Mouse (Mus musculus) right cerebral cortex, postnatal 14 days (tissue): ENCODE results near the gene Cmtm2a.
"Not testable (repeated sequence)": the region's sequence is repeated elsewhere in the genome, so short reads cannot be mapped to it uniquely, and the experiment has no call there.

Experiments
- DNase-seq: peaks from one replicate; pipeline ENCODE4 v3.0.0; 2022

Gene Cmtm2a

DNA sequence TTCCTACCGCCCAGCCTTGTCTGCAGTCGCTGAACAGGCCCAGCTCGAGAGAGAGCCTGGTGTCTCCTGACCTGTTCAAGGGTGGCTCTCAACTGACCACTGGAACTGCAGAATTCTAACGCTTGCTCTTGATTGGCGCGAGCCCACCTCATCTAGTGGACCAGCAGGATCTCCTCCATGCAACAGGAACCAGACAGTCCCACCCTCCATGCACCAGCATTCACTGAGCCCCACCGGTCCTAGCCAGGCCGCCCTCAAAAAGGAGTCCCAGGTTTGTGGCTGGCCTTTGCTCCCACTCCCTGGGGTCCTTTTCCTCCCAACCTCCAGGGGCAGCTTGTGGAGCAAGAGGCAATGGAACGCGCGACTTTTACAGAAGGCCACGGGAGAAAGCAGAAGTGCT, at the start of gene Cmtm2a:
TSS of gene Cmtm2a (minus strand) at position 101 of the 400 bp plus-strand sequence.
- DNase-seq: not testable (repeated sequence)

DNA sequence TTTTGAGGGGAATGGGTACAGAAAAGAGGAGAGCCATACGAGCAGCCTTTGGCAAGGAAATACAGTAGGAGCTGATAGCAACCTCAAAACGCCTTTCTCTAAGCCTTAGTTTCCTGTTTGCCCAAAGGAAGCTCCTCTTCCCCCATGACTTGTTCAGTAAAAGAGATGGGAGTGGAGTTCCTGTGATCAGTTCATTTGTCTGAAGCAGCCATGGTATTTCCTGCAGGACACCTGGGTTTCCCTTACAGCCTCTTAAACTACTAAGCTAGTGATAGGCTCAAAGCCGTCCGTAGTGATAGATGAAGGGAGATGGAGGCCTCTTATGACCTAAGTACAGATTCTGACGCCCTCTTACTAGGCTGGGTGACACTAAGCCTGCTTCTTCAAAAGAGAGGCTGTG, 49.4 kb upstream of the Cmtm2a start:
- DNase-seq: no peak

DNA sequence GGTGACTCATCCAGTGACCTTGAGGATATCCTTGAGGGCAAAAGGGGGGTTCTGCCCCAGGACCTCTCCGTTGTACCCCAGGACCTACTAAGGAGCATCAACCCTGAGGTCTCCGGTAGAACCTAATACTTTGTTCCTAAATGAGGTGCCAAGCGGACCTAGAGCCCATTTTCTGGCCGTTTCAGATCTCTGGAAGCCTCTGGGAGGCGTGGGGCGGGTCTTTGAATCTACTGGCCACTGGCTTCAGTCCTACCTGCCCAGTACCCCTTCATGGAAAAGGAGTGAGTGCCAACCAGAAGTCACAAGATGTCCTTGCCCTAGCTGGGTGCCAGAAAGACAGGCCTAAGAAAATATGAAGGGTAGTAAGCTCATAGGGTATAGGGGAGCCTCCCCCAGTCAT, 48.7 kb upstream of the Cmtm2a start:
- DNase-seq: no peak

DNA sequence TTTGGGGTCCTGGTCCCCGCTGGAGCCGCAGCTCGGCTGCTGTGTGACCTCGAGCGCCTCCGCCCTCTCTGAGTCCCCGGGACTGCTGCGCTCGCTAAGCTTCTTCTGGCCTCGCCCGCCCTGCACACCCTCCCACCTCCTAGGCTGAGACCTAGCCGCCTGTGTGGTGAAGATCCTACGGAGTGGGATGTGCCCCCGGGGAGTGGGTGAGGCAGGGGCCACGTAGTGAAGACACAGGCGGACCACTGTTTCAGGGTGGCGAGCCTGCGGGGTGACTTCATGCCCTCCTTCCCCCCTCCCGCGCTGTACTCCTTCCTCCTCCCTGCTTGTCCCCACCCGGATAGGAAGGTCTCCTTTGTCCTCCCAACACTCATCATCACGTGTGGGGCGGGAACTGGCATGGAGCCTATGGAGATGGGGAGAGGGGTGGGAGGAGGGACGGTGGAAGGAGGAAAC, 48.2 kb upstream of the Cmtm2a start:
- peak; percentile 54 for DNase-seq

DNA sequence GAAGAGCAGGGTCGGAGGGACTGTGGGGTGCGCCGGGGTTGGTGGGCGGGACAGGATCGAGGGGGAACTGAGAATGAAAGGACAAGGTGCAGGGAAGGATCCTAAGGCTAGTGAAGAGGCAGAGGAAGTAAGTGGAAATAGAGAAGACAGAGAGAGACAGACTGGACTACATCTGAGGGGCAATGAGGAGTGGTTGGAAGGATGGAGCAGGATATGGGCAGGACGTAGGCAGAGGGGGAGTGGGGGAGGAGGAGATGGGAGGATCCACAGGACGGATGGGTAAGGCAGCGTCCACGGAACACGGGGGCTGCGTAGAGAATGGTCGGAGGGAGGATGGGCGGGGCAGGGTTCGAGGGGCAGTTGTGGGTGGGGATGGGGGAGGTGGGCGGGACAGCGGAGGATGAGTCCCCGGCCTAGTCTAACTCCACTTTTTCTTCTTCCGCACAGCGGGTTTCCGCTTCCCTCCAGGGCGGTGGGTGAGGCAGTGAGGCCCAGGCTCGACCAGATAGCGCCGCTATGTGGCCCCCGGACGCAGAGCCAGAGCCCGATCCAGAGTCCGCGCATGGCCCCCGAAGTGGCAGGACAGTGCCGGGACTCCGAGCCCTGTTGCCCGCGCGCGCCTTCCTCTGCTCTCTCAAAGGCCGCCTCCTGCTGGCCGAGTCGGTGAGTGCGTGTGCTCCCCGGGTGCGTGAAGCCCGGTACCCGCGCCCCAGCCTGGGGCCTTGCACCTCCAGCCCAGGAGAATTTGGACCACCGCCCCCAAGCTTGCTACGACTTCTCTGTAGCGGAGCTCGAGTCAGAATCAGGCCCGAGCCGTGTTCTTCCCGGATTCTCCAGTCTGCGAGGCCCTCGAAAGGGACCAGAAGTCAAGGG, 47.5 kb upstream of the Cmtm2a start:
- DNase-seq: peak; percentile 74

DNA sequence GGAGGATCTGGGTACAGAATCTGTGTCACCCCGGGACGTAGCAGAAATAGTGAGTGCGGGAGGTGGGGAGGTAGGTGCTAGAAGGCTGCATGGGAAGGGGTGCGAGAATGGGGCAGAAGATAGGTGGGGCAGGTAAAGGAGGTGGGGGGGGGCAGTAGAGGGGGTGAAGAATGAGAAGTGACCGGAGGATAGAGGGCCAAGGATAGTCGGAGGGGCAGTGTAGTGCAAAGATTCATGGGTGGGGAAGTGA, 46.9 kb upstream of the Cmtm2a start:
- DNase-seq: no peak

DNA sequence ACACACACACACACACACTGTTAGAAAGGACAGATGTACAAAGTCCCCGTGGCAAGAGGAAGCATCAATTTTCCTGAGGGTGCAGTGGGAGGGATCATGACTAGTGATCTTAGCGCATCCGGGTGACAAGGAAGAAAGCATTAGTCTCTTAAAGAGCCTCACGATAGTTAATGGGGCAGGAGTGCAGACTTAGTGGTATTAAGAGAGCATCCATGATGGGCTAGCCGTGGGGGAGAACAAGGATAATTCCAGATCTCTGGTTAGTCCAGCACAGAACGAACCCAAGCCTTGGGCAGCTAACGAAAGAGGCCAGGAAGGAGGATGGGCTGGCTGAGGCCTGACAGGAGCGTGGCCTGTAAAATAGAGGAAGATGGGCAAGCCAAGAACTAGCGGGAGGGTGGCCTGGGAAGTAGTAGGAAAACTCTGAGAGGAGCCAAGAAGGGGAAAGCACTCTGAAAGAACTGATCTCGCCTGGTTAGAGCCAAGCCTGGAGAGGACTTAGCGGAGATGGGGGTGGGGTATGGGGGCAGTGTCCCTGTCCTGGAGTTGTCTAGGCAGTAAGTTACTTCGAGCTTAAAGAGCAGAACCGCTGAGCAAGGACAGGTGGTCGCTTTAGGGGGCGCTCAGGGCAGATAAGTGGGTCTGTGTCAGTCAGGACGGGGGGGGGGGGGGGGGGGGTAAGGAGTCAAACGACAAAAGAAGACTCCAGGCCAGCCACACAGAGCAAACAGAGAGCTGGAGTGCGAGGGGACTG, 46.4 kb upstream of the Cmtm2a start, which contains the start of gene Cmtm3:
TSS of gene Cmtm3 (plus strand) at position 182 of the 754 bp plus-strand sequence.
- no peak for DNase-seq

DNA sequence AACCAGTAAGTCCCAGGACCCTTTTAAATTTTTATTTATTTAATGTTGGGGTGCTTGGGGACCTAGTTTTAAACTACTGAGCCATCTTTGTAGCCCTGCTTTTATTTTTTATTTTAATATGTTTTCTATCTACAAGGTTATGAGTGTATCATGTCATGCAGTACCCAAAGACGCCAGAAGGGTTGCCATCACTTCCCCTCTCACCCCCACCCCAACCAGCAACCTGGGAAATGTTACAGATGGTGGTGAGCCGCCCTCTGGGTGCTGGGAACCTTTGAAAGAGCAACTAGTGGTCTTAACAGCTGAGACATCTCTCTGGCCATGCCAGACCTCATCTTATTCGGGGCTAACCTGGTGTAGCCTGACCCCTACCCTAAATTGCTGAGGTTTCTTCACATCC, 44.9 kb upstream of the Cmtm2a start:
- no peak for DNase-seq

DNA sequence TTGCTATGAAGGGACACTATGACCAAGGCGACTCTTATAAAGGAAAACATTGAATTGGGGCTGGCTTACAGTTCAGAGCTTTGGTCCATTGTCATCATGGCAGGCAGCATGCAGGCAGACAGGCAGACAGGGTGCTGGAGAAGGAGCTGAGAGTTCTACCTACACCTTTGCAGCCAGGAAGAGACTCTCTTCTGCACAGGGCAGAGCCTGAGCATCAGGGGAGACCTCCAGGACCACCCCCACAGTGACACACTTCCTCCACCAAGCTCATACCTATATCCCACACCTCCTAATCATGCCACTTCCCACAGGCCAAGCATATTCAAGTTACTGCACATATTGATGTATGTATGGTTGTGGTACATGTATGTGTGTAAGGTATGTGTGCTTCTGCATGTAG, 43.8 kb upstream of the Cmtm2a start:
- DNase-seq: no peak

DNA sequence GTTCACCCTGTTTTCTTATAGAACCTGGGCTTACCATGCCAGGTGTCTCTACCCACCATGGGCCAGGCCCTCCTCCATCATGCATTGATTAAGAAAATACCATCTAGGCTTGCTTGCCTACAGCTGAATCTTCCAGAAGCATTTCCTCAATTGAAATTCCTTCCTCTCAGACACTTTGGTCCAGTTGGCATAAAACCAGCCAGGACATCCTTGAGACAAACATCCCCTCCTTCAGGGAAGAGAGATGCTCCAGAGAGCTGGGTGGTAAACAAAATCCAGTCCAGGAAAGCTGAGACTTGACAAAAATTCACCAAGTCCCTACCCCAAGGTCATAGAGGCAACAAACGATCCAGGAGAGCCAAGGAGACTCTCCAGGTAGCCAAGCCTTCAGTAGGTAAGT, 41.2 kb upstream of the Cmtm2a start:
- no peak for DNase-seq

DNA sequence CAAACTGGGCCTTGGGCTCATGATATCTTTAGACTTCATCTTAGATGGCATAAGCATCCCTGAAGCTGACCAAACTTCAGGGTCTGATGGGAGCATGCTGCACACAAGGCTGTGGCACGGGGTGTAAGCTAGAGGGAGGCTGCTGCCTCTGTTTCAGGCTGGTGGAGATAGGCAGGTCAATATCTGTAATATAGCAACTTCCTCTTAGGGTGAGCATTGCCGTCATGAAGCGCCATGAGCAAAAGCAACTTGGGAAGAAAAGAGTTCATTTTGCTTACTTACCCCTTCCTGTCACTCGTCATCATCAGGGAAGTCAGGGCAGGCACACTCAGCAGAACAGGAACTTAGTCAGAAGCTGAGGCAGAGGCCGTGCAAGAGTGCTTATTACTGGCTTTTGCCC, 40.8 kb upstream of the Cmtm2a start:
- DNase-seq: no peak

DNA sequence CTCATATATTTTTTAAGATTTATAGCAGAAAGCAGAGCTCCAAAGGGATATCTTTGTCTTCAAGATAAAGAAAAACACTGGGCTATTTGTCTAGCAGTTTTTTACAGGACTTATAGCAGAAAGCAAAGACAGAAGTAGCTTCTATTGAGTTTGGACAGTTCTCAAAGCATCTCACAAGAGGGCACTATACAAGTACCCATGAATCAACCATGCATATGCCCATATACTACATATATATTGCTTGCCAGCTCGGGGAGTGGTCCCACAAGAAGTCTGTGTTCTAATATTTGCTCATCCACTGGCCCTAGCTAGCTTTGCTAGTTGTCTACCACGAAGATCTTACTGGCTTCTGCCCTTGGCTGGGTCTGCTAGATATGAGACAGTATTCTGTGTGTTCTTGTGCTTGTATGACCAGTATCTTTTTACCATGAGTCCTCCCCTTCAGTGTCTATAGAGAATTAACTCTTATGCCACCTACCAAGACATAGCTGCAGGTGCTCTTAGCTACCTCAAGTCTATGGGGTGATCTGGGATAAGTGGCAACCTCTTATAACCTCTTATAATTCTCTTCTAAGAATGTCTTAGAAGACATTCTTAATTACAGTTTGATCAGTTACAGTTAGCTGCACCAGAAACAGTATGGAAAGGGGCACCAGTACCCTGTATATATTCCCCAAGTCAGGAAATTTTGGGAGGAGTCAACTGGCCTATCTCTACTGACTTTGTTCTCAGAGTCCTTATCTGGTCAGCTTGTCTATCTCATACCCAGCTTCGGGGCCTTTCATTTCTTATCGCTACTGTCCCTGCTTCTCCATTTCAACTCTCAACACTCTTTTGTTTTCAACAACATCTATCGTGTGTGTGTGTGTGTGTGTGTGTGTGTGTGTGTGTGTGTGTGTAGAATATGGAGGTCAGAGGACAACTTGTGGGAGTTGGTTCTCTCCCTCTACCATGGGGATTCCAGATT, 40.0 kb upstream of the Cmtm2a start:
- no peak for DNase-seq

DNA sequence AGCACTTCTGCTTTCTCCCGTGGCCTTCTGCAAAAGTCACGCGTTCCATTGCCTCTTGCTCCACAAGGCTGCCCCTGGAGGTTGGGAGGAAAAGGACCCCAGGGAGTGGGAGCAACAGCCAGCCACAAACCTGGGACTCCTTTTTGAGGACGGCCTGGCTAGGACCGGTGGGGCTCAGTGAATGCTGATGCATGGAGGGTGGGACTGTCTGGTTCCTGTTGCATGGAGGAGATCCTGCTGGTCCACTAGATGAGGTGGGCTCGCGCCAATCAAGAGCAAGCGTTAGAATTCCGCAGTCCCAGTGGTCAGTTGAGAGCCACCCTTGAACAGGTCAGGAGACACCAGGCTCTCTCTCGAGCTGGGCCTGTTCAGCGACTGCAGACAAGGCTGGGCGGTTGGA, 28.9 kb upstream of the Cmtm2a start, which contains the start of gene Cmtm2b:
TSS of gene Cmtm2b (plus strand) at position 301 of the 400 bp plus-strand sequence.
- DNase-seq: not testable (repeated sequence)

DNA sequence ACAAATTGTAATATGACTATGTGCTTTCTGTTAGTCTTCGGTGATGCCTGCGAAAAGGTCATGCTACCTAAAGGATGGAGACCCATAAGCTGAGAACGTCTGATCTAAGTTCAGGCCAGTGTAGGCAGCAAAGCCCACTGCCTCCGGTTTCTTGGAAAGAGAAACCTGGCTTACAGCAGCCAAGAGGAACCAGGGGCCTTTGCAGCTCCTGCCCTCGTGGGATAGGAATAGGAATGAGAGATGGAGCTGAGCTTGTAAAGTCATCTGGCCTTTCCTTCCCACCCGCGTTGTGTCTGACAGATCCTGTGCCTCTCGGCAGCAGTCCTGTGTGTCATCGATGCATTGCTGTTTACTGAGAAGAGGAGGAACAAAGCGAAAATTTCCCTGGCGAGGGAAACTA, 28.3 kb upstream of the Cmtm2a start, which contains the start of gene Gm11020:
TSS of gene Gm11020 (plus strand) at position 301 of the 400 bp plus-strand sequence.
- DNase-seq: not testable (repeated sequence)

DNA sequence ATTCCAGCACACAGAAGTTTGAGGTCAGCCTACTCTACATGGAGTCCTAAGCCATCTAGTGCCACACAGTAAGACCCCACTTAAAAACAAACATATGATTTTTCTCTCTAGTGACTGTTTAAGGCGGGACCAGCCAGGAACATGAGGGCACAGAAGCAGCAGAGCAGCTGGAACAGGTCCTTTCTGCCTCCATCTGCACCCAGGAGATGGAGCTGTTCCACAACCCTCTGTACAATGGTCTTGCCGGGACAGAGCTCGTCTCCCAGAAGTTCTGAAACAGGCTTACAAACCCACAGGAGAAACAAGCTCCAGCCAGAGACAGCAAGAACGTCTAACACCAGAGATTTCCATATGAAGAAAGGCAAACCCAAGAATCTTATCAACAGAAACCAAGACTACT, 20.3 kb upstream of the Cmtm2a start:
- no peak for DNase-seq

DNA sequence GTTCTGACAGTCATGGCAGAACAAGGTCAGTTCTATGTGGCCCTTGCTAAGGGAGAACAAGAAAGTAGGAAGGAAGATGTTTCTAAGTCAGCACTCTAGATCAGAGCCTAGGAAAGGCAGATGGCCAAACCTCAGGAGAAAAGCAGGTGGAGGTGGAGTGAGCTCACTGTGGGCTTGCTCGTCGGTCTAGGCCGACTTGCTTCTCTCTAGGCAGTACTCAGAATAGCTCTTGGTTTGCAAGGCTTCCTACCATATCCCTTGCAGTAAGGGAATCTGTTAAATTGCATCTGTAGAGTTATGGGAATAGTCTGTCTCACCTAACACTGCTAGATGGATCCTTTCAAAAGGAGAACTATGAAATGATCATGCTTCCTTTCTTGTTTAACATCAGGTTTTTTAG, 19.0 kb upstream of the Cmtm2a start:
- not testable (repeated sequence) for DNase-seq

DNA sequence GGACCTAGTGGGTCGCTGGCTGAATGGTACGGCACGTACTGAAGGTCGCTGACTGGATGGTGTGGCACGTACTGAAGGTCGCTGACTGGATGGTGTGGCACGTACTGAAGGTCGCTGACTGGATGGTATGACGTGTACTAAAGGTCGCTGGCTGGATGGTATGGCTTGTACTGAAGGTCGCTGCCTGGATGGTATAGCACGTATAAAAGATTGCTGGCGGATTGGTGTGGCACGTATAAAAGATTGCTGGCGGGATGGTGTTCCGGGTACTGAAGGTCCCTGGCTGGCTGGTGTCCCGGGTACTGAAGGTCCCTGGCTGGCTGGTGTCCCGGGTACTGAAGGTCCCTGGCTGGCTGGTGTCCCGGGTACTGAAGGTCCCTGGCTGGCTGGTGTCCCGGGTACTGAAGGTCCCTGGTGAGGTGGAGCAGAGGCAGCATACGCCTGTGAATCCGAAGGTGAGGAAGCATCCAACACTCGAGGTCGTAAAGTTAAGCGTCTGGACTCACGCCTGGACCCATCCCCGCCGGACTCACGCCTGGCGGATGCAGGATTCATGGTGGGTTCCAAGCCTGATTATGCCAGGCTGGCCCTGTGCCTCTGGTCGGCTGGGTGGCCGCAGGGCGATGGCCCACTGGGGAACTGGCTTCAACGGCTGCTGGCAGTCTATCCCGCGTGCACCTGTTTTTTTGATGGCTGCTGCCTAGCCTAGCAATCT, 16.6 kb upstream of the Cmtm2a start, which contains the start of the genes Gm45711 and Cmtm1:
TSS of gene Gm45711 (minus strand) at position 641 of the 715 bp plus-strand sequence.
TSS of gene Cmtm1 (minus strand) at position 705 of the 715 bp plus-strand sequence.
- not testable (repeated sequence) for DNase-seq

DNA sequence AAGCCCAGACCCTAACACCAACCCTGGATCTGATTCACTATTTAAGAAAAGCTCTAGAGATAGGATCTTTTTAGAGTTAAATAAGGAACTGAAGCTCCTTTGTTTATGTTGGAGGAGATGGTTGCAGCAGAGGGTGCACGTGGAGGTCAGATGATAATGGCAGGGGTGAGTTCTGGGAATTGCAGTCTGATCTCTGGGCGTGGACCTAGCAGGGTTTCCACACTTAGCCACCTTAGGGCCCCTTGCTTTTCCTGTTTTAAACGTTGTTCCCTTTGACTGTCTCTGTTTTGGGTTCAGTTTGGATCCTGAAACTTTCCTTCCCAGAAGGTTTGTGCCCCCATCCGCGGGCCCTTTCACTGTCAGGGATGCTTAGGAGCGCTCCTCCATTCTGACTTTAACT, 15.4 kb upstream of the Cmtm2a start:
- DNase-seq: not testable (repeated sequence)

DNA sequence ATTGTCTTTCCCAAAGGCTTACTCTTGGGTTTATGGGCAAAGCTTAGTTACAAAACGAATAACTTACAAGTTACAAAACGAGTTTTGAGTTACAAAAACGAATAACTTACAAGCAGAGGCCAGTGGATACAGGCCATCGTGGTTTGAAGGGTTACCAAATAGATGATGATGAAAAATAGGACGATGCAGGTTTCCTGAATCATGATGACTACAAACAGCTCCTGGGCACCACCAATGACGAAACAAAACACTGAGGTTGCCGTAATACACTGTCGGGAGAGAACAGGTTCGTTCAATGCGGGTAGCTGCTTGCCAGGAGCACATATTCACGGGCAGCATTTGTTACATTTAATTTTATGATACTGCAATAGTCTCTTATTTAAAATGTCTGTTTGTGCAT, 12.0 kb upstream of the Cmtm2a start:
- DNase-seq: no peak

DNA sequence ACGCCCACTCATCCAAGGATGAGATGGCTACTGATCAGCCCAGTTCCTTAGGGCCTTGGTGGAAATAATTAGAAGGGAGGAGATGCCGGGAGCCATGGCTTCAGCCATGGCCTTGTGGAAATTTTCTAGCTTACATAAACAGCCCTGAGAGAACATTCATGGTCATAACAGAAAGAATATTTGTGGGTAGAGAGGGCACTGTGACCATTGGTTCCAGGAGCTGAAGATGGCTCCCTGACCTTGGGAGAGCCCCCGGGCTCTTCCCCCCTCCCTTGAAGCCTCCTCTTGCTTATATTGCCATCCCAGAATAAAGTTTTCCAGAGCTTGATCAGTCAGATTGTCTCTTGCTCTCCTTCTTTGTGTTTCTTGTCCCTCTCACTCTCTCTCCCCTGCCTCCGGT, 9.6 kb upstream of the Cmtm2a start:
- not testable (repeated sequence) for DNase-seq

DNA sequence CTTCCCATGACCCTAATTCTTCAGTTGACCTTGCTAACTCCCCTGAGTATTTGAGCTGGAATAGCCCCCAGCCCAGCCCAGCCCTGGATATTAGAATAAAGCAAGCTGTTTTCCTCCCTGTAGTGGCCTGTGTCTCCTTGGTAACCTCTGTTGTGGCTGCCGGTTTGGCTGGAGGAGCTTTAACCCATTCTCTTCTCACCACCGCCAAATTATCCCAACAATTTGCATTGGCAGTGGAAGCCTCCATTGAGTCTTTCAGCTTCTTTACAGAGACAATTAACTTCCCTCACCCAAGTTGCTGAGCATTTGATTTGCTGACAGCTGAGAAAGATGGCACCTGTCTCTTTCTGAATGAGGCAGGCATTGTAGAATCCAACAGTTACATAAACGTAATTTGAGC, 8.6 kb upstream of the Cmtm2a start:
- DNase-seq: not testable (repeated sequence)

DNA sequence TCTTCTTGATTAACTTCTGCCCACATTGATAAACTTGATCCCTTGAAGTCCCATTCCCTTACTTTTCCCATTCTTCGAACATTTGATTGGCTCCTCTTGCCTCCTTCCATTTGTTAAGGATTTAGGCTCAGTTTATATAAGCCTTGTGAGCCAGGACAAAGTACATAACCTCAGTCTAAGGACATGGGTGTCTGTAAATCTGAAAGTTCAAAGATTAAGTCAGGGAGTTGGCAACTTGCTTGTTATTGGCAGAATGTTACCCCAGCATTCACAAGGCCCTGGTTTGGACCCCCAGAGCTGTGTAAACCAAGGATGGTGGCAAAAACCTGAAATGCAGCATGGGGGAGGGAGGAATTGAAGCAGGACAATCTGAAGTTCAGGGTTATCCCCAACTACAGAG, 1.4 kb upstream of the Cmtm2a start:
- DNase-seq: no peak
